Mouse (Mus musculus) retina, adult 2 months (tissue): ENCODE data around the gene Gm13304.
"Not testable (repeated sequence)": the region's sequence is repeated elsewhere in the genome, so short reads cannot be mapped to it uniquely, and the experiment has no call there.

Experiments used
- DNase-seq: peaks from one replicate; pipeline ENCODE4 v3.0.0-alpha.2; 2012; ENCODE audit warnings: low read depth, low spot score

Gene Gm13304

GRCm38 (mm10) chr4:42114517-42114916 is at the start of gene Gm13304:
Gene Gm13304, plus strand, starts transcription at chr4:42114817.
- not testable (repeated sequence) for DNase-seq

- DNase-seq = not testable (repeated sequence)
Measured at GRCm38 (mm10) chr4:42090907-42091306, 23.7 kb upstream of the Gm13304 start, which contains the start of gene Gm3893. Gene Gm3893, plus strand, starts transcription at chr4:42091207.

- not testable (repeated sequence) for DNase-seq
Measured at GRCm38 (mm10) chr4:42153136-42153535, 38.5 kb downstream of the Gm13304 start, which contains the start of gene Gm13306. Gene Gm13306, plus strand, starts transcription at chr4:42153436.
